Mouse (Mus musculus): ENCODE results near the gene Traf7.
A peak's percentile ranks its signal among the peaks of the same experiment; 100 is the strongest.

Gene Traf7

DNA sequence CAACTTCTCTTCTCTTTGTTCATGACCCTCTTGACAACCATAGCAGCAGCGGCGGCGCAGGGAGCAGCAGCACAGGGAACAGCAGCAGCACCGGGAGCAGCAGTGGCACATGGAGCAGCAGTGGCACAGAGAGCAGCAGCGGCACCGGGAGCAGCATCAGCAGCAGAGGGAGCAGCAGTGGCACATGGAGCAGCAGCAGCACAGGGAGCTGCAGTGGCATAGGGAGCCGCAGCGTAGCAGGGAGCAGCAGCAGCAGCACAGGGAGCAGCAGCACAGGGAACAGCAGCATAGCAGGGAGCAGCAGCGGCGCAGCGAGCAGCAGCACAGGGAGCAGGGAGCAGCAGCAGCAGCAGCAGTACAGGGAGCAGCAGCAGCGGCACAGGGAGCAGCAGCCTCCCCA, 16.9 kb upstream of the Traf7 start:
- no peak for DNase-seq

DNA sequence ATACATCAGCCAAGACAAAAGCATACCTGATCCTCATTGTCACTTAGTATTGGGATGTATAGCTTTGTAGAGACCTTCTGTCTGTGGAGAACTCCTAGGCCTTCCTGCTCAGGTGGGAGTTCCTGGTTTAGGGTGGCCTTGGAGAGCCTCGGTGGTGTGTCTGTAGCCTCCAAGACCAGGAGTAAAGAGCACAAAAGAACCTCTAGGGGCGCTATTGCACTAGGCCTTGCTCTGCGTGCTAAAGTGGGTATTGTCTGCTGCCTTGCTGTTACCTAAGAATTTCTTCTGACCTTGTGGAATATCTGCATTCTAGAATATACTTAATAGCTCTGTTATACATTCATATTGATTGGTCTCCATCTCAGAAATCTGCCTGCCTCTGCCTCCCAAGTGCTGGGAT, 12.6 kb upstream of the Traf7 start:
- DNase-seq = peak; percentile 42 to 45

DNA sequence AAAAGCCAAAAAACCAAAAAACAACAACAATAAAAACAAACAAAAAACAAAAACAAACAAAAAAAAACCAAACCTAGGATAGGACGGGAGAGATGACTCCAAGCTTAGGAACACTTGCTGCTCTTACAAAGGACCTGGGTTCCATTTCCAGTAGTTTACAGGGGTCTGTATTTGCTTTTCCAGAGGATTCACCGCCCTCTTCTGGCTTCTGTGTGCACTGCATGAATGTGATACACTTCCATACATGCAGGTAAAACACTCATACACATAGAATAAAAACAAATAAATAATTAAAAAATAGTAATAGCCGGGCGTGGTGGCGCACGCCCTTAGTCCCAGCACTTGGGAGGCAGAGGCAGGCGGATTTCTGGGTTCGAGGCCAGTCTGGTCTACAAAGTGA, 11.2 kb upstream of the Traf7 start:
- DNase-seq = peak; percentile 60 to 61

DNA sequence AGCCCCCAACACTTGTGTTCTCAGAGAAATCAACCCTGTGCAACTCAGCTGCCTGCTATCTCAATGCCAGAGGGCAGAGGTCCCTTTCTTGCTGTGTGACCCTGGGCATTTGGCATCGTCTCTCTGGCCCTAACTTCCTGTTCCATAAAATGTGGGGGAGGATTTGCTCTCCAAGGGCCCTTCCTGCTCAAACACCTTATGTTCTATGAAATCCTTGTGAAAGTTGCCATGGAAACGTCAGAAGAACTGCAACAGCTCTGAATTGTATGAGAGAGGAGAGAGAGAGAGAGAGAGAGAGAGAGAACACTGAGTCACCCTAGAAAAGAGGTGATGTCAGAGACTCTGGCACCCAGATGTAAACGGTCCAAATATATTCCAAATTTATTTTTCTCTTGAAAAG, 9.8 kb upstream of the Traf7 start:
- DNase-seq = no peak

DNA sequence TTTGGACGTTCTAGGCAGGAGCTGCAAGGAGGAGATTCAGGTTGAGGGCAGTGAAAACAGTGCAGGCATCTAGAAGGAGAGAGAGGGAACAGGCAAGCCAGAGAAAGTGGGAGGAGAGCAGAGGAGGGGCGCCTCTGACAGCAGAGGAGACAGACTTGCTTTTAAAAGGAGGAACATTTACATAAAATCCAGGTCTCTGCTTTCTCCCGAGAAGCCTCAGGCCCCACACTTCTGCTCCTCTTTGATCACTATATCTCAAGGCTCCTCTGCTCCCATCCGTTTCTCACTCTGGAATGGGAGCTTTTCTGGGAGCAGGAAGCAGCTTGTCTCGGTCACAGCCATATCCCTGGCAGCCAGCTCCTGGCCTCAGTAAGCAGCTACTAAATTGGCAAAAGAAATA, 7.6 kb upstream of the Traf7 start:
- no peak for DNase-seq

DNA sequence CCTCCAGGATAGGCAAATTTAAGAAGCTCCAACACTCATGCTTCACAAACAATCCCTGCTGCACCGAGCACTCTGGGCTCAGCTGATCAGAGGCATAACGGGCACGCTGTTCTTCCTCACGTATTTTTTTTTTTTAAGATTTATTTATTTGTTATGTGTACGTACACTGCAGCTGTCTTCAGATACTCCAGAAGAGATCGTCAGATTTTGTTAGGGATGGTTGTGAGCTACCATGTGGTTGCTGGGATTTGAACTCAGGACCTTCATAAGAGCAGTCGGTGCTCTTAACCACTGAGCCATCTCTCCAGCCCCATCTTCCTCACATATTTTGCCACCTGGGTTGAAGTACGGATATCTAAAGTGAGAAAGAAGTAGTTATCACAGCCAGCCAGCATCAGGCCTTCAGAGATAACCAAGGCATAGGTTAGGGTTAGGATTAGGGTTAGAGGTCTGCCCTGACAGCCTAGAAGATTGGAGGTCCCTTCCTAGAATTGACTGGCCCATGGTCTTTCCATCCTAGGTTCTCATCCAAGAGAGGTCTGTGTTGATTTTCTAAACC, 6.5 kb upstream of the Traf7 start, which contains the start of gene Rab26:
Gene Rab26 (minus strand): TSS at position 51 of the 559 bp plus-strand sequence.
- DNase-seq = no peak

DNA sequence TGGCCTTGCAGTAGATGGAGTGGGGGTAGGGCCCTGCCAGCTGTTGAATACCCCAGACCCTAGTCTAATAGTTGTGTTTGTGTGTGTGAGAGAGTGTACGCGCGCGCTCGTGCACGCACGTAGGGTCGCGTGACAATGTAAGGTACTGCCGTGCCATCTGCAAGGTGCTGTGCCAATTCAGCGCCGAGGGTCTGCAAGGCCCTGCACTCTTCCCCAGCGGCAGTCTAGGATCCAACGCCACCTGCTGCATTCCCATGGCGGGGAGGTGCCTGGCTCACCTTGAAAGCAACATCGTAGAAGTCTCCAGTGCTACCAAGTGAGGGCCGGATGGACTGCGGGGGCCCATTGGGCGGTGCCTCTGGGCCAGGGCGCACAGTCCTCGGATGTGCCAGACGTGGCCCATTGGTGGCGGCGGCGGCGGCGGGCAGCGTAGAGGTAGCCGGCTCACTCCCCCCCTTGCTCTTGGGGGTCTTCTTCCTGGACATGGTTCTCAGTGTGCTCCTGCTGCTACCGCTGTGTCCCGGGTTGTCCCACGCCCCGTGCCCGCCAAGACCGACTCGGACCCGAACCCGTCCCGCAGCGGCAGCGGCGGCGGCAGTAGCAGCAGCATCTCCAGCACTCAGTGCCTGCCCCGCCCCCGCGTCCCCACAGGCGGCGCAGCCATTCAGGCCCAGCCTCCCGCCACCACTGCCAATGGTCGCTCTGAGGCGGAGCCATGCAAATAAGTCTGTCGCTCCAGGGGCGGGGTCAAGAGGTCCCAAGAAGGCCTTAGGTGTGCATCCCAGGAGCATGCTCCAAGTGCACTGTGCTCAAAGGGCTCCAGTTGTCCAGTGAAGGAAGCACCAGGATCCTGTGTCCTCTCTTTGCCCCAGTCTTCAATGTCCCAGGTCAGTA, 5.6 kb upstream of the Traf7 start:
- peak; percentile 81 to 88 for DNase-seq

DNA sequence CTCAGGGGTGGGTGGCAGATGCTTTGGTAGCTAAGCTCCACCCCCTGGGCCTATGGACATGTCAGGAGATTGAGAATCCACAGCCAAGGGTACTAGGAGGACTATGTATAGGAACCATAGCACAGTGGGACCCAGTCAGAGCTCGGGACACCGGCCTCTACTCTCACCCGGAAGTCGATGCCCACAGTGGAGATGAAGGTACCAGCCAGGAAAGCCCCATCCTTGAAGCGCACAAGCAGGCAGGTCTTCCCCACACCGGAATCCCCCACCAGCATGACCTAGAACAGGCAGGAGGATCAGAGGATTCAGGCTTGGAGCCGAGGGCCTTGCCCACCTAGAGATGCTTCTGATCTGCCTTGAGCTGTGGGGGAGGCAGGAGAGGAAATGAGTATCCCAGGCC, 4.3 kb upstream of the Traf7 start:
- DNase-seq = no peak

DNA sequence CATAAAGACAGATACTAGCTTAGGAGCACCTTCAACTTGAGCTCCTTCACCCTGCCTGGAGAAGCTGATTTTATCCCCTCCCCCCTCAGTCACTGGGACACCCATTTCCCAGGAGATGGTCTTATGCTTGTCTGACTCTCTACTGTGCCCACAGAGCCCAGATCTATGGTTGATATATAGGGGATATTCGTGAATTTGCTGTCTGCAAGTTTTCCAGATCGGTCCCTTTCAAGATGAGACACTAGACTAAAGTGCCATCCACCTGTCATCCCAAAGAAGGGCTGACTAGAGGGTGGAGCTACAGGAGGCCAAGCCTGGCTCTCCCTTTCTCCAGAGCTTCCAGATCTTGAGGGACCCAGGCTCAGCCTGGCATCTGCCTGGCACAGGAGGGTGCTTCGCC, 3.3 kb upstream of the Traf7 start:
- no peak for DNase-seq

DNA sequence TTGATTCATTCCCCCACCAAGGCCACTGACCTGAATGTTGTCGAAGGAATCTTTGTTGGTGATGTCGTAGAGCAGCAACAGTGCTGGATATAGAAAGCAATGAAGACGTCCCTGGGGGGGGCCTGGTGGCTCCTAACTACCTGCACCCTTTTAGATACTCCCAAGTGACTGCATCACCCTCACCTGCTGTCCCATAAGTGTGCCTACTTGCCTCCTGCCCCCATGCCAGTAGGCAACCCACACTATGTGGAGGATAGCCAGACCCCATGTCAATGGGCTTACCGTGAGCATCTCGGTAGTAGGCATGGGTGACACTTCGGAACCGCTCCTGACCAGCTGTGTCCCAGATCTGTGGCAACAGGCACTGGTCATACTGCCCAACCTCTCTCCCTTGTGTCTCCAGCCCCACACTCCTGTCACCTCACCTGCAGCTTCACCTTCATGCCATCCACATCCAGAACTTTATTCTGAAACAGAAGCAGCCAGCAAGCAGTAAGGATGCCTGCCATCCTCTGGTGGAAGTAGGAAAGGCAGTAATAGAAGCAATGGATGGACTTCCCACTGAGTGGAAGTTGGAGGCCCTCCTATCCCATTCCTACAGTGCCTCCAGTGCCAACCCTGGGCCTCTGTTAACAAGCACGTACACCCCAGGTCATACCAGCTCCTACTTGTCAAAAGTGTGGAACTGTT, 2.8 kb upstream of the Traf7 start:
- DNase-seq = no peak

DNA sequence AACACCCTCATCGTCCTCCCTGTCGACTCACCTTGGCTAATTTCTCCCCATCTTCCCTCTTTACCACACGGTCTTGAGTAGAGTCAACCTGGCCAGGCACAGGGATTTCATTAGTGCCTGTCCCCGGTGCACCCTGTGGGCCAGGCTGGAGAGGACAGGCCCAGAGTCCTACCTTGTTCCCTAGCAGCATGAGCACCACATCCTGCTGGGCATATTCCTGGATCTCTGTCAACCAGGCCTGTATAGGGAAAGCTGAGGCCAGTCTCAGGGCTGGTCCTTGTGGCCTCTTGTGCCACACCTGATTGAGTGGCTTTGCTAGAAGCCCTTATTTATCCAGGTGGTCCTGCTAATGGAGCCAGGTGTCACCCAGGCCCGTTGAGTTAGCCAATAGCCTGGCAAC, 2.1 kb upstream of the Traf7 start:
- no peak for DNase-seq

DNA sequence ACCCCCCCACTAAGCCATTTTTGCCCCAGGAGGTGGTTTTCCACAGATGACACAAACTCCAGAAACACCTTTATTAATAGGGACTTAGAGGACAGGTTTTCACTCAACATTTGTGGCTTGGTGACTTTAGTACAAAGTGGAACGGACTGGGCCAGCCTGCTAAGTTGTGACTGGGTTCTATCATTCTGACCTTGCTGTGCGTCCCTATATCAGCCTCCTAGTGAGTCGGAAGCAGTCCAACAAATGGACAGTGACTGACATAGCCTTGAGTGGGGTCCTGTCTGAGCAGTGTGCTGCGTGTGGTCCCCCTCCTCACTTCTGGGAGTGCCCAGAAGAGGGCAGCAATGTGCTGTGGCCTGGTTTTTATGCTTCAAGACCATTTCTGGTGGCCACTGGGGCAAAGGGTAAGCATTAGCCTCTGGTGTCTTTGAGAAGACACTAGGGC, 1.3 kb upstream of the Traf7 start:
- peak; percentile 53 to 63 for DNase-seq

DNA sequence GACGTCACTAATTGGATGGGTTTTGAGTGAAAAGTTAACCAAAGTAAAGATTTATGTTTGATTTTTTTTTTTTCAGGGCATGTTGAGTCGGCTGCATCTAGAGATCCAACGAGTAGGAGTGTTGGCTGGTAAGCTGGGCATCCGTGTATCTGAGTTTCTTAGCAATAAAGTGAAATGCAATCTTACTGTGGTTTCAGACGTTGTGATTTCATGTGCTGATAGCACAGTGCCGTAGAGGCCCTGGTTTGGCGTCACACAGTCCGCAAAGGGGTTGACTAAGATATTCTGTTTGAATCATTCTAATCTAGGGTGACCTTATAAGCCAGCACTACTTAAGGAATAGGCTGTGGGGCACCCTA, 801 bp upstream of the Traf7 start:
- DNase-seq = no peak

DNA sequence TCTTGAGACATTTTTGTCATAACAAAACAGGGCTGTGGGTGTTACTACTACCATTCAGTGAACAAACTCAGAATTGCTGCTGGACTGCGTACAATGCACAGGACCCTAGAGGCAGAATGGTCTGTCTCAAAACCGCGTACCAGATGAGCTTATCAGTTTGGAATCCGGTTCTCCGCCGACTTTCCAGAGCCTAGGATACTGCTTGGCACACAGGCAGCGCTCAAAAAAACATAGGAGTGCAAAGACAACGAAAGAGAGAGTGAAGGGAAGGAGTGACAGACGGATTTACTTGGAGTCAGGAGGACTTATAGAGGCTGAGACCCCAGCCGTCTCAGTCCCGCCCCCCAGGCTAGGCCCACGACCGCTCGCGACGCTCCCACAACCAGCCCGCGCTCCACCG, 423 bp downstream of the Traf7 start:
- no peak for DNase-seq

DNA sequence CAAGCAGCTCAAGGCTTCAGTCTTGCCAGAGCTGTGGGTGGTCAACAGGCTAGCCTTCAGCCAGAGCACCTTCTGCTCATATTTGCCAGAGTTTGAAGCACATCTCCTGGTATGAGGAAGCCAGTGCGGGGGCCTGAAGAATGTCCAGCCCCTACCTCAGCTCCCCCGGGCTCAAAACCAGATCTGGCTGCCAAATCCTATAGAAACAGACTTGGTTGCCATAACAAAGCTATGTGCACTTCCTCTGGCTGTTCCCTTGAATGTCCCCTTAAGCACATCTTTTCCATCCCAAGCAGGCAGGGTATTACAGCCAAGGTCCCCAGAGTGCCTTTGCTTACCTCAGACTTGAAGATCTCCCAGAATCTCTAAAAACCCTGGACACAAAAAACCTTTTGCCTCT, 3.0 kb downstream of the Traf7 start:
- DNase-seq = no peak

DNA sequence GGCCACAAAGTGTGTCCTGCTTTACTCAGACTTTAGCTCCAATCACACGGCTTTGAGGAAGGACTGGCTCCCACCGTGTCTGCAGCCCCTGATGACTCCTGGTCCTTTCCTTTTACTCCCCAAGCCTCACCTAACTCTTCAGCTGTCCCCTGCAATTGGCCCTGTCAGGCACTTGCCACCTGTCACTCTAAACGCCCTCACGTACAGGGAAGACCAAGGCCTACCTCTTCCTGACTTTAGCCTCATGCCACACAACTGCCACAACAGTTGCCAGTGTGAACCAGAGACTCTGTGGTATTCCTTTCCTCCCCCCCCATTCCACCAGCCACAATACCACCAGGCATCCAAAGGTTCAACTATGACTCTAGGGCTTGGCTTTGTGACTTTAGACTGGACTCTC, 7.3 kb downstream of the Traf7 start:
- DNase-seq = no peak

DNA sequence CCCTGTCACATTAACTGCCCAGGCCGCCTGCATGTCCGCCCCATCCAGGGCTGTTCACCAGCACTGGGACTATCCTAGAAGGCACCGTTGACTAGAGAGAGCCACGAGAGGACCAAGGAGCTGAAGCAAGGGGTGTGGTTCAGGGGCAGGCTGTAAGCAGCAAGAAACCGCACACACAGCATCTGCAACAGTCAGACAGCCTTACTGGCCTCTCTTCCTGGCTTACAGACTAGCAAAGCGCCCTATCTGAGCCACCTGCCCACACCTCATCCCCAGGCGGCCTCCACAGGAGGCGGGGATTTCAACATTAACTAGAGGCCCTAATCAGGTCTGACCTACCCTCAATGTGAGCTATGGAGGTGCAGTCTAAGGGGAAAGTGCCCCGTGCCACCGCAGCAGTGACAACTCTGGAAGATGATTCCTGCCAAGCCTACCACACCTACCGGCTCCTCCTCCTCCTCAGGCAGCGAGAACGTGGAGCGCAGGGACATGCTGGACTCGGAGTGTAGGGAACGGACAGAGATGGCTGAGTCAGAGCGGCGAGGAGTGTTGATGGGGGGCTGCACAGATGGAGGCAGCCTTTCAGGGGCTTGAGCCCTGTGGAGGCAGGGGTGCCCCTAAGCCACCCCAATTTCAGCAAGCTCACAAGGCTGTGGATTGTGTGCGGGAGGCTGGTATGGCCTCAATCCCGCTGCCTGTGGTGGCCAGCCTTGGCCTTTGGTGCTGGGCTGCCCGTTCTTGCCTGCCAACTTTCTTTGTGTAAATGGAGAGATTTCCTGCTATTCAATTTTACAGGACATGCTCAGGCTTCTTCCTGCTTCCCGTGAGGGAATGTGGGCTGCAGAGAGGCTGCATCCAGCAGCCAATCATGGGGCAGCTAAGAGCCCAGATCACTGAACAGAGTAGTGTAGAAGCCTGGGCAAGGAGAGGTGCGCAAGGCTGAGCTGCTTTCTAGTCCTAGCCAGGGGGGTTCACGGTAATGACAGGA, 13.2 kb downstream of the Traf7 start:
- no peak for DNase-seq

DNA sequence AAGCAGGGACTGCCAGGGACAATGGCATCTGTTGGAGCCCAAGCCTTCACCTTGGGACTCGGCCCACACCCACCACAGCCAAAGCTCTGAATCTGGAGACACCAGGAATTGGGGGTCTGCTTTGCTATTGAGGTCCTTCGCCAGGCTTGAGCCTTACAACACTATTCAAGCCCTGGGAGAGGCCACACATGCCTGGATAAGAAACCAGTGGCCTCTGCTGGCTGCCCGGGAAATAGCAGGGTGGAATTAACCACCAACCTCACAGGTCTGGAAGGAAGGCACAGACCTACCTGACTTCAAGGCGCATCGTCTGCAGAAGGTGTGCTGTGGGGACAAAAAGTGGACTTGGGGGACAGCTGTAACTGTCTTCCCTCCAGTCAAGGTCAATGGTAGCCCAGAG, 14.1 kb downstream of the Traf7 start:
- peak in 1 of 2 experiments; percentile 24 for DNase-seq

DNA sequence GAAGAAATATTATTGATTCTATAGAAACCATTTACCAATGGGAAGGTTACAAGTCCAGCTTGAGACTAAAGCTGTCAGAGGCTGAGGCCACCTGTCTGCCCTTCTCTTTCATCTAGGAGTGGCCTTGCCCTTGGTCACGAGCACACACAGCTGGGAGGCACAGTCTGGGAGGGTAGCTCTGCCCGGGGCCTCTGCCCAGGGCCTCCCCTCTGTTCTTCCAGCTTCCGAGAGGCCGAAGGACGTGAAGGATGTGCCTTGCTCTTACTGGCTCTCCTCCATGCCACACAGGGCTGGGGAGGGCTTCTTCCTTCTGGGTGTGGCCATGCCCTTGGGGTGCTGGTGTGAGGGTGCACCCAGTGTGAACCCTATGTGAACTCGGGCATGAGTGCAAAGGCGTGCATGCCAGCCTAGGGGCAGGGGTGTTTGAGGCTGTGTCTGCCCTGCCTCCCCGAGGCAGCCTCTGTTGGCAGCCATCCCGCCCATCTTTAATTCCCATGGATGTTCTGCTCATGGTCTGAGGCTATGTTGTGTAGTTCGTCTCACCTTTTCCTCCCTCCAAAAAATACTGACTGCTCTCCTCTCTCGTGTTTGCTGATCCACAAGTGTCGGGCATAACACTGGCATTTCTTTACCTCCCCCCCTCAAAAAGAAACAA, 19.8 kb downstream of the Traf7 start:
- DNase-seq = no peak

DNA sequence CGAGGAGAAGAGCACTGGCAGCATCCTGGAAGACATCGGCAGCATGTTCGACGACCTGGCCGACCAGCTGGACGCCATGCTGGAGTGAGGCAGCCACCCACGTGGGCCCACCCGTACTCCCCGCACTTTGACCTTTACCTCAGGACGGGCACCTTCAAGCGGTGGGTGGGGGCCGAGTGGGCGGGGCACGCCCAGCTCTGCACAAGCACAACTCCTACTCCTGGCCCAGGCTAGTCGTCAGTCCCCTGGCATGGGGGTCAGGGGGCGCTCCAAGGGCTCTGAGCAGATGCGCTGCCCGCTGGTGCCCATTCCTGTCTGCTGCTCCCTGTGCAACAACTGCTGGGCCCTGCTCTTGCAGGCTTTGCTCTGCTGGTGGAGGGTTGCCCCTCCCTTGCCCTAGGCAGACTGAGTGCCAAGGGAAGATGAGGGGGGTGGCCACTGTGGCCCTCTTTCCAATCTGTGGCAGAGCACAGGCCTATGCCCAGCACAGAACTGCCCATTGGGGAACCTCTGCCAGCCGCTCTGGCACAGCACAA, 20.5 kb downstream of the Traf7 start:
- DNase-seq = no peak

DNA sequence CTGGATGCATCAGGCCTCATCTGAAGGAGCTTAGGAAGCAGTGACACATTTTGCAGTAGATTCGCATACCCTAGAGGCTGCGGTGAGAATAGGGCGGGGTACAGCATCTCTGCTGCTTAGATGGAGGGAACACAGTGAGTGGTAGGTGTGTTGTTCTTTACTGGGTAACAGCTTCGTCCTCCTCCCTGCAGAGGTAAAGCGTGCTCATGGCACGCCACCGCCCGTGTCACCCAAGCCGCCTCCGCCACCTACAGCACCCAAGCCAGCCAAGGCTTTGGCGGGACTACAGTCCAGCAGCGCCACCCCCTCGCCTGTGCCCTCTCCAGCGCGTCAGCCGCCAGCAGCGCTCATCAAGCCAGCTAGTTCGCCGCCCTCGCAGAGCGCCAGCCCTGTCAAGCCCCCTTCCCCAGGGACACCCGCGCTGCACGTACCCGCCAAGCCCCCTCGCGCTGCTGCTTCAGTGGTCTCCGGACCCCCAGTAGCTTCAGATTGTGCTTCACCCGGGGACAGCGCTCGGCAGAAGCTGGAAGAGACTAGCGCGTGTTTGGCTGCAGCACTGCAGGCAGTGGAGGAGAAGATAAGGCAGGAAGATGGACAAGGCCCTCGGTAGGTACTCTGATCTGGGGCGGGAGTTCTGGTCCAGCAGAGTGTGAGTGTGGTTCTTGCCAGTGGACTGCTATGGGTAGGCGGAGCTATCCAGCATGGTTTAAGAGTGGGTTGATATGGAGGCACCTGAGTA, 21.2 kb downstream of the Traf7 start:
- DNase-seq = no peak
